Mouse (Mus musculus) hindbrain, embryonic 14.5 days (tissue): Measurements from ENCODE around the gene Gm11172. TPM values are rescaled to one million over a fixed set of nuclear protein-coding genes. Genes with fewer than 3 reads are reported as not detected.

ENCODE experiments used
- ATAC-seq: fragments of 200-750 bp; cut with Nextera tagmentation; 2 replicates; pipeline ENCODE4 v1.8.0; 2017; ENCODE audit warnings: moderate number of reproducible peaks, mild to moderate bottlenecking, moderate TSS enrichment, moderate library complexity; ENCODE audit not compliant: low FRiP score
- DNase-seq: peaks from one replicate; pipeline ENCODE4 v3.0.0-alpha.2; 2015; ENCODE audit warnings: low spot score
- H3K27ac ChIP-seq: fragments of 300-500 bp; sonication (generic); 2 replicates; pipeline ENCODE4 v1.5.1; 2014; ENCODE audit warnings: mild to moderate bottlenecking, moderate library complexity
- H3K27me3 ChIP-seq: fragments of 300-500 bp; sonication (generic); 2 replicates; pipeline ENCODE4 v1.6.1; 2014; ENCODE audit warnings: mild to moderate bottlenecking, low read length, mixed read lengths; ENCODE audit not compliant: control insufficient read depth, insufficient read depth
- H3K36me3 ChIP-seq: fragments of 300-500 bp; sonication (generic); replicated peaks from 2 replicates; pipeline ENCODE4 v1.6.1; 2014; ENCODE audit not compliant: control insufficient read depth, insufficient read depth
- H3K4me1 ChIP-seq: fragments of 300-500 bp; sonication (generic); replicated peaks from 2 replicates; pipeline ENCODE4 v1.6.1; 2014; ENCODE audit warnings: antibody characterized with exemption, low read length, mixed read lengths; ENCODE audit not compliant: control insufficient read depth, insufficient read depth
- H3K4me2 ChIP-seq: fragments of 300-500 bp; sonication (generic); replicated peaks from 2 replicates; pipeline ENCODE4 v1.6.1; 2014; ENCODE audit warnings: mild to moderate bottlenecking, moderate library complexity
- H3K4me3 ChIP-seq: fragments of 300-500 bp; sonication (generic); replicated peaks from 2 replicates; pipeline ENCODE4 v1.5.1; 2014; ENCODE audit warnings: mild to moderate bottlenecking, low read length
- H3K9ac ChIP-seq: fragments of 300-500 bp; sonication (generic); 2 replicates; pipeline ENCODE4 v1.6.1; 2014
- H3K9me3 ChIP-seq: fragments of 300-500 bp; sonication (generic); 2 replicates; pipeline ENCODE4 v1.6.1; 2016; ENCODE audit warnings: low read length; ENCODE audit not compliant: control insufficient read depth
- WGBS: fragments of 180-500 bp; shearing (Covaris S2); extraction: QIAGEN DNeasy Blood & Tissue Kit; methylation state at CpG from one replicate; pipeline ENCODE4 v1.1.7; 2014; 5-methylcytosine and 5-hydroxymethylcytosine counted together
- polyA plus RNA-seq: library from polyadenylated mRNA; unstranded; fragments of >200 nt; fragmentation: Nextera tagmentation; extraction: Ambion mirVana; gene quantifications from 2 replicates; pipeline ENCODE4 v1.2.1, GENCODE M21; 2014

Gene Gm11172
- polyA plus RNA-seq, 1 experiment from 2014 or later: not detected

- no peaks in the 10 kb centered on the region for H3K9me3 ChIP-seq
- WGBS: 85% methylated on average over 1 of the region's 1 CpGs
- DNase-seq (no peak), ATAC-seq (no peak)
- H3K36me3 ChIP-seq: no peaks in the 10 kb centered on the region
- H3K4me3 ChIP-seq: no peak overlapping the region
- H3K27ac ChIP-seq: no peak overlapping the region
- no peaks in the 10 kb centered on the region for H3K4me1 ChIP-seq
- no peaks in the 10 kb centered on the region for H3K27me3 ChIP-seq
- H3K9ac ChIP-seq: no peak overlapping the region
- no peak overlapping the region for H3K4me2 ChIP-seq
Measured at GRCm38 (mm10) chr16:10824536-10824935, 11.8 kb downstream of the Gm11172 start.

GRCm38 (mm10) chr16:10825840-10826239, 13.1 kb downstream of the Gm11172 start:
- H3K9me3 ChIP-seq: no peaks in the 10 kb centered on the region
- DNase-seq: no peak
- no peaks in the 10 kb centered on the region for H3K27me3 ChIP-seq
- H3K9ac ChIP-seq: no peak overlapping the region
- 94% methylated on average over 4 of the region's 4 CpGs for WGBS
- ATAC-seq: no peak
- H3K4me2 ChIP-seq: no peak overlapping the region
- H3K4me1 ChIP-seq: no peaks in the 10 kb centered on the region
- H3K27ac ChIP-seq: no peak overlapping the region
- H3K4me3 ChIP-seq: no peak overlapping the region
- no peaks in the 10 kb centered on the region for H3K36me3 ChIP-seq

- DNase-seq (no peak), ATAC-seq (no peak)
- Histone ChIP-seq H3K36me3 (no peaks in the 10 kb centered on the region), H3K27me3 (no peaks in the 10 kb centered on the region), H3K4me1 (no peaks in the 10 kb centered on the region), H3K9me3 (no peaks in the 10 kb centered on the region), H3K4me2 (no peak overlapping the region), H3K9ac (no peak overlapping the region), H3K4me3 (no peak overlapping the region), H3K27ac (no peak overlapping the region)
- 94% methylated on average over 9 of the region's 9 CpGs for WGBS
Measured at GRCm38 (mm10) chr16:10827269-10827668, 14.6 kb downstream of the Gm11172 start.

- ATAC-seq: no peak
Measured at GRCm38 (mm10) chr16:10827766-10828460, 15.2 kb downstream of the Gm11172 start.

GRCm38 (mm10) chr16:10828461-10828805, 15.7 kb downstream of the Gm11172 start:
- H3K9ac ChIP-seq: no peak overlapping the region
- no peak overlapping the region for H3K27ac ChIP-seq
- H3K36me3 ChIP-seq: no peaks in the 10 kb centered on the region
- DNase-seq (no peak), ATAC-seq (no peak)
- no peaks in the 10 kb centered on the region for H3K4me1 ChIP-seq
- 82% methylated on average over 4 of the region's 4 CpGs for WGBS
- H3K9me3 ChIP-seq: no peaks in the 10 kb centered on the region
- no peak overlapping the region for H3K4me2 ChIP-seq
- H3K4me3 ChIP-seq: no peak overlapping the region
- no peaks in the 10 kb centered on the region for H3K27me3 ChIP-seq

More at GRCm38 (mm10) chr16:10827766-10828460, 15.2 kb downstream of the Gm11172 start:
- Histone ChIP-seq H3K4me3 (no peak overlapping the region), H3K4me1 (no peaks in the 10 kb centered on the region), H3K4me2 (no peak overlapping the region), H3K9ac (no peak overlapping the region), H3K9me3 (no peaks in the 10 kb centered on the region), H3K36me3 (no peaks in the 10 kb centered on the region), H3K27ac (no peak overlapping the region), H3K27me3 (no peaks in the 10 kb centered on the region)
- no peak for DNase-seq
- 85% methylated on average over 7 of the region's 7 CpGs for WGBS

GRCm38 (mm10) chr16:10834542-10834910, 21.8 kb downstream of the Gm11172 start:
- Histone ChIP-seq H3K9ac (peak overlapping the region; percentile 56; the same call in 1 of the 2 replicates), H3K27me3 (no peaks in the 10 kb centered on the region), H3K4me2 (peak overlapping the region; percentile 91), H3K27ac (no peak overlapping the region), H3K4me3 (peak overlapping the region; percentile 81), H3K4me1 (0 out of 2 replicates have a peak, but pooled peaks cover 3% of the 10 kb centered on the region), H3K36me3 (no peaks in the 10 kb centered on the region), H3K9me3 (no peaks in the 10 kb centered on the region)
- ATAC-seq: no peak
- WGBS: 10% methylated on average over 12 of the region's 12 CpGs
- DNase-seq: no peak

GRCm38 (mm10) chr16:10834911-10835587, 22.3 kb downstream of the Gm11172 start, which contains the start of gene Rmi2:
Rmi2 (plus strand) TSS chr16:10835059.
- Histone ChIP-seq H3K4me1 (0 out of 2 replicates have a peak, but pooled peaks cover 3% of the 10 kb centered on the region), H3K36me3 (no peaks in the 10 kb centered on the region), H3K9me3 (no peaks in the 10 kb centered on the region), H3K4me2 (peak within 1 kb of the TSS; percentile 91), H3K4me3 (peak within 1 kb of the TSS; percentile 81), H3K27me3 (no peaks in the 10 kb centered on the region), H3K27ac (no peak within 1 kb of the TSS), H3K9ac (peak within 1 kb of the TSS; percentile 56)
- peak; percentile 89 for DNase-seq
- ATAC-seq: peak; percentile 93
- WGBS: 1% methylated on average over 63 of the region's 69 CpGs

GRCm38 (mm10) chr16:10836388-10836787, 23.7 kb downstream of the Gm11172 start:
- Histone ChIP-seq H3K27me3 (no peaks in the 10 kb centered on the region), H3K4me1 (0 out of 2 replicates have a peak, but pooled peaks cover 3% of the 10 kb centered on the region), H3K9me3 (no peaks in the 10 kb centered on the region), H3K9ac (no peak overlapping the region), H3K27ac (no peak overlapping the region), H3K36me3 (no peaks in the 10 kb centered on the region), H3K4me3 (no peak overlapping the region), H3K4me2 (no peak overlapping the region)
- ATAC-seq: no peak
- DNase-seq: no peak
- 93% methylated on average over 3 of the region's 3 CpGs for WGBS

- no peak overlapping the region for H3K4me3 ChIP-seq
- no peak overlapping the region for H3K27ac ChIP-seq
- H3K27me3 ChIP-seq: no peaks in the 10 kb centered on the region
- DNase-seq (no peak), ATAC-seq (no peak)
- H3K36me3 ChIP-seq: no peaks in the 10 kb centered on the region
- 0 out of 2 replicates have a peak, but pooled peaks cover 3% of the 10 kb centered on the region for H3K4me1 ChIP-seq
- WGBS: 94% methylated on average over 3 of the region's 3 CpGs
- no peaks in the 10 kb centered on the region for H3K9me3 ChIP-seq
- no peak overlapping the region for H3K4me2 ChIP-seq
- no peak overlapping the region for H3K9ac ChIP-seq
Measured at GRCm38 (mm10) chr16:10837250-10837649, 24.5 kb downstream of the Gm11172 start.
